Mouse (Mus musculus): ENCODE data around the gene Sh3pxd2a. TPM values are rescaled to one million over a fixed set of nuclear protein-coding genes. Genes with fewer than 3 reads are reported as not detected.

The Sh3pxd2a gene
- polyA plus RNA-seq, 1 experiment from 2014 or later: 0.62 TPM

- Histone ChIP-seq H3K9me3 (replicated peaks) (no peaks in the 10 kb centered on the region), H3K4me3 (replicated peaks) (no peak overlapping the region), H3K36me3 (no peaks in the 10 kb centered on the region), H3K27me3 (peaks cover 38% of the 10 kb centered on the region), H3K9ac (no peak overlapping the region), H3K4me1 (replicated peaks) (peaks cover 28% of the 10 kb centered on the region), H3K4me2 (no peak overlapping the region), H3K27ac (no peak overlapping the region)
- ATAC-seq (ENCODE audit: low read depth) (no peak), DNase-seq (no peak)
- 68% methylated on average over 7 of the region's 7 CpGs for WGBS (ENCODE audit: insufficient replicate concordance)
Observed at GRCm38 (mm10) chr19:47347021-47347643, 117.1 kb downstream of the Sh3pxd2a start.

- H3K27me3 ChIP-seq: peaks cover 43% of the 10 kb centered on the region
- no peak for DNase-seq
- peaks cover 28% of the 10 kb centered on the region for H3K4me1 ChIP-seq (replicated peaks)
- ATAC-seq (ENCODE audit: low read depth): no peak
- H3K36me3 ChIP-seq: no peaks in the 10 kb centered on the region
- H3K9ac ChIP-seq: no peak overlapping the region
- WGBS (ENCODE audit: insufficient replicate concordance): 73% methylated on average over 8 of the region's 8 CpGs
- H3K4me2 ChIP-seq: no peak overlapping the region
- H3K9me3 ChIP-seq (replicated peaks): no peaks in the 10 kb centered on the region
- H3K4me3 ChIP-seq (replicated peaks): no peak overlapping the region
- H3K27ac ChIP-seq: no peak overlapping the region
Observed at GRCm38 (mm10) chr19:47346606-47347005, 117.6 kb downstream of the Sh3pxd2a start.

GRCm38 (mm10) chr19:47345851-47346568 lies 118.2 kb downstream of the Sh3pxd2a start:
- Histone ChIP-seq H3K4me3 (replicated peaks) (no peak overlapping the region), H3K9me3 (replicated peaks) (no peaks in the 10 kb centered on the region), H3K36me3 (no peaks in the 10 kb centered on the region), H3K27me3 (peaks cover 43% of the 10 kb centered on the region), H3K9ac (no peak overlapping the region), H3K27ac (no peak overlapping the region), H3K4me2 (no peak overlapping the region), H3K4me1 (replicated peaks) (peaks cover 28% of the 10 kb centered on the region)
- 48% methylated on average over 6 of the region's 6 CpGs for WGBS (ENCODE audit: insufficient replicate concordance)
- ATAC-seq (ENCODE audit: low read depth): no peak
- no peak for DNase-seq

GRCm38 (mm10) chr19:47343422-47343821 lies 120.8 kb downstream of the Sh3pxd2a start:
- Histone ChIP-seq H3K27ac (no peak overlapping the region), H3K4me2 (peak overlapping the region; percentile 51), H3K4me1 (replicated peaks) (peaks cover 35% of the 10 kb centered on the region), H3K9me3 (replicated peaks) (no peaks in the 10 kb centered on the region), H3K4me3 (replicated peaks) (peak overlapping the region; percentile 28), H3K9ac (no peak overlapping the region; the same call in 1 of the 2 replicates), H3K27me3 (peaks cover 56% of the 10 kb centered on the region), H3K36me3 (no peaks in the 10 kb centered on the region)
- 3% methylated on average over 34 of the region's 39 CpGs for WGBS (ENCODE audit: insufficient replicate concordance)
- ATAC-seq (ENCODE audit: low read depth) (no peak), DNase-seq (no peak)

GRCm38 (mm10) chr19:47339165-47339564 lies 125.0 kb downstream of the Sh3pxd2a start:
- Histone ChIP-seq H3K4me1 (replicated peaks) (peaks cover 23% of the 10 kb centered on the region), H3K27me3 (peaks cover 42% of the 10 kb centered on the region), H3K4me3 (replicated peaks) (peak overlapping the region; percentile 25; the same call in 1 of the 2 replicates), H3K9ac (no peak overlapping the region), H3K36me3 (no peaks in the 10 kb centered on the region), H3K9me3 (replicated peaks) (no peaks in the 10 kb centered on the region), H3K27ac (no peak overlapping the region), H3K4me2 (peak overlapping the region; percentile 49)
- 8% methylated on average over 17 of the region's 17 CpGs for WGBS (ENCODE audit: insufficient replicate concordance)
- ATAC-seq (ENCODE audit: low read depth) (no peak), DNase-seq (peak; percentile 47)

GRCm38 (mm10) chr19:47338396-47339164 lies 125.6 kb downstream of the Sh3pxd2a start:
- no peak for ATAC-seq (ENCODE audit: low read depth)
- Histone ChIP-seq H3K4me3 (replicated peaks) (peak overlapping the region; percentile 25; the same call in 1 of the 2 replicates), H3K4me2 (peak overlapping the region; percentile 49)

GRCm38 (mm10) chr19:47337743-47338142 lies 126.5 kb downstream of the Sh3pxd2a start:
- no peaks in the 10 kb centered on the region for H3K36me3 ChIP-seq
- DNase-seq: peak; percentile 59
- no peak for ATAC-seq (ENCODE audit: low read depth)
- H3K27me3 ChIP-seq: peaks cover 28% of the 10 kb centered on the region
- WGBS (ENCODE audit: insufficient replicate concordance): 35% methylated on average over 12 of the region's 12 CpGs
- H3K9ac ChIP-seq: no peak overlapping the region
- H3K27ac ChIP-seq: no peak overlapping the region
- H3K4me3 ChIP-seq (replicated peaks): no peak overlapping the region
- H3K4me1 ChIP-seq (replicated peaks): peaks cover 18% of the 10 kb centered on the region
- H3K9me3 ChIP-seq (replicated peaks): no peaks in the 10 kb centered on the region
- H3K4me2 ChIP-seq: no peak overlapping the region

More at GRCm38 (mm10) chr19:47338396-47339164, 125.6 kb downstream of the Sh3pxd2a start:
- Histone ChIP-seq H3K9ac (no peak overlapping the region), H3K27me3 (peaks cover 36% of the 10 kb centered on the region), H3K27ac (no peak overlapping the region), H3K36me3 (no peaks in the 10 kb centered on the region), H3K9me3 (replicated peaks) (no peaks in the 10 kb centered on the region), H3K4me1 (replicated peaks) (peaks cover 19% of the 10 kb centered on the region)
- 46% methylated on average over 24 of the region's 24 CpGs for WGBS (ENCODE audit: insufficient replicate concordance)
- DNase-seq: no peak

GRCm38 (mm10) chr19:47337191-47337590 lies 127.0 kb downstream of the Sh3pxd2a start:
- H3K4me1 ChIP-seq (replicated peaks): peaks cover 18% of the 10 kb centered on the region
- ATAC-seq (ENCODE audit: low read depth) (no peak), DNase-seq (no peak)
- peaks cover 22% of the 10 kb centered on the region for H3K27me3 ChIP-seq
- H3K36me3 ChIP-seq: no peaks in the 10 kb centered on the region
- no peaks in the 10 kb centered on the region for H3K9me3 ChIP-seq (replicated peaks)
- WGBS (ENCODE audit: insufficient replicate concordance): 69% methylated on average over 7 of the region's 7 CpGs
- no peak overlapping the region for H3K27ac ChIP-seq
- H3K4me2 ChIP-seq: no peak overlapping the region
- no peak overlapping the region for H3K4me3 ChIP-seq (replicated peaks)
- no peak overlapping the region for H3K9ac ChIP-seq

GRCm38 (mm10) chr19:47335262-47335661 lies 128.9 kb downstream of the Sh3pxd2a start:
- Histone ChIP-seq H3K27ac (no peak overlapping the region), H3K4me1 (replicated peaks) (peaks cover 26% of the 10 kb centered on the region), H3K36me3 (no peaks in the 10 kb centered on the region), H3K27me3 (peaks cover 18% of the 10 kb centered on the region), H3K9ac (no peak overlapping the region), H3K9me3 (replicated peaks) (no peaks in the 10 kb centered on the region), H3K4me3 (replicated peaks) (no peak overlapping the region), H3K4me2 (no peak overlapping the region)
- WGBS (ENCODE audit: insufficient replicate concordance): 63% methylated on average over 6 of the region's 6 CpGs
- DNase-seq (no peak), ATAC-seq (ENCODE audit: low read depth) (no peak)

- no peak overlapping the region for H3K9ac ChIP-seq
- no peaks in the 10 kb centered on the region for H3K36me3 ChIP-seq
- ATAC-seq (ENCODE audit: low read depth) (no peak), DNase-seq (no peak)
- whole genome bisulfite sequencing (ENCODE audit: insufficient replicate concordance): 76% methylated on average over 17 of the region's 17 CpGs
- H3K4me1 ChIP-seq (replicated peaks): peaks cover 29% of the 10 kb centered on the region
- no peak overlapping the region for H3K4me3 ChIP-seq (replicated peaks)
- no peak overlapping the region for H3K4me2 ChIP-seq
- H3K27ac ChIP-seq: no peak overlapping the region
- H3K27me3 ChIP-seq: peaks cover 16% of the 10 kb centered on the region
- H3K9me3 ChIP-seq (replicated peaks): no peaks in the 10 kb centered on the region
Observed at GRCm38 (mm10) chr19:47334713-47335112, 129.5 kb downstream of the Sh3pxd2a start.

GRCm38 (mm10) chr19:47330743-47331227 lies 133.4 kb downstream of the Sh3pxd2a start:
- H3K4me3 ChIP-seq (replicated peaks): no peak overlapping the region
- H3K9me3 ChIP-seq (replicated peaks): no peaks in the 10 kb centered on the region
- DNase-seq (no peak), ATAC-seq (ENCODE audit: low read depth) (peak; percentile 46)
- peak overlapping the region; percentile 53 for H3K27ac ChIP-seq
- peaks cover 26% of the 10 kb centered on the region for H3K4me1 ChIP-seq (replicated peaks)
- no peaks in the 10 kb centered on the region for H3K36me3 ChIP-seq
- WGBS (ENCODE audit: insufficient replicate concordance): 42% methylated on average over 10 of the region's 10 CpGs
- H3K9ac ChIP-seq: no peak overlapping the region
- no peaks in the 10 kb centered on the region for H3K27me3 ChIP-seq
- H3K4me2 ChIP-seq: no peak overlapping the region
